Comparison of ENCODE assay signal across 34 mouse cellular contexts in the genomic region with DNA sequence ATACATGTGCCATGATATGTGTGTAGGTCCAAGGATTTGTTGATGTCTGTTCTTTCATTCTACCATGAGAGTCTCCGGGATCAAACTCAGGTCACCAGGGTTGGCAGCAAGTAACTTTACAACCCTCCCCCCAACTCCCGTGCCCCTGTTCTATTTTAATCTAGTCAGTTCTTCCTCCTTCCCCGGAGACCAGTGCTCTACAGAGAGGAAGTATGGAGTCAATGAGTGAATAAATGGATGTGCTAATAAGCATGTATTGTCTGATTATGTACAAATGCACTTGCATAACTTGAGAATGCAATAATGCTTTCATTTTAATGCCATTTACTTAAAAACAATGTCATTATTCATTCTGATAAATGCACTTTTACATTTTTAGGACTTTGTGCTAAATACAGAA.
"Had no signal": no experiment of that assay in that cellular context is flagged by ENCODE, and none has a peak within 500 bp of the region (broad histone marks: within the 10 kb centered on the region; RNA-seq: fewer than 3 reads in every experiment).

No protein-coding gene starts in this region.

- H3K9me3 ChIP-seq: limb, embryonic 10.5 days; limb, embryonic 12.5 days; limb, embryonic 13.5 days; limb, embryonic 15.5 days; liver, embryonic 12.5 days; liver, embryonic 13.5 days; liver, embryonic 15.5 days; lung, embryonic 15.5 days; midbrain, embryonic 10.5 days; midbrain, embryonic 12.5 days; midbrain, embryonic 13.5 days; midbrain, embryonic 15.5 days; neural tube, embryonic 12.5 days; neural tube, embryonic 13.5 days had no signal

- H3K4me1 ChIP-seq: limb, embryonic 10.5 days; limb, embryonic 12.5 days; limb, embryonic 13.5 days; limb, embryonic 15.5 days; lung, embryonic 15.5 days; midbrain, embryonic 10.5 days; midbrain, embryonic 12.5 days; midbrain, embryonic 13.5 days; midbrain, embryonic 15.5 days; neural tube, embryonic 12.5 days; neural tube, embryonic 13.5 days had no signal

- H3K4me2 ChIP-seq: limb, embryonic 12.5 days; limb, embryonic 13.5 days; limb, embryonic 15.5 days; liver, embryonic 11.5 days; liver, embryonic 12.5 days; liver, embryonic 13.5 days; liver, embryonic 15.5 days; lung, embryonic 14.5 days; lung, embryonic 15.5 days; midbrain, embryonic 11.5 days; midbrain, embryonic 12.5 days; midbrain, embryonic 13.5 days; midbrain, embryonic 15.5 days; neural tube, embryonic 12.5 days; neural tube, embryonic 13.5 days had no signal

- H3K27ac ChIP-seq: left cerebral cortex, adult 2 months; limb, embryonic 10.5 days; limb, embryonic 12.5 days; limb, embryonic 13.5 days; limb, embryonic 15.5 days; liver, embryonic 12.5 days; liver, embryonic 13.5 days; liver, embryonic 14.5 days; liver, embryonic 15.5 days; lung, embryonic 15.5 days; macrophage; midbrain, embryonic 10.5 days; midbrain, embryonic 12.5 days; midbrain, embryonic 13.5 days; midbrain, embryonic 15.5 days; neural tube, embryonic 12.5 days; neural tube, embryonic 13.5 days had no signal

- DNase-seq: left cerebral cortex, postnatal 4 days; liver; liver, embryonic 13.5 days; liver, postnatal 0 days; lung, adult 18-20 months; lung, adult 2 months; lung, embryonic 14.5 days; lung, postnatal 10 days; lung, postnatal 14 days; lung, postnatal 36 days; lung, postnatal 4 days; midbrain, embryonic 14.5 days had no signal

- H3K4me3 ChIP-seq: left cerebral cortex, adult 2 months; limb, embryonic 10.5 days; limb, embryonic 12.5 days; limb, embryonic 13.5 days; limb, embryonic 15.5 days; liver, embryonic 12.5 days; liver, embryonic 13.5 days; liver, embryonic 15.5 days; lung, embryonic 15.5 days; megakaryocyte, embryonic 14.5 days; midbrain, embryonic 10.5 days; midbrain, embryonic 12.5 days; midbrain, embryonic 13.5 days; midbrain, embryonic 15.5 days; myocyte; neural tube, embryonic 12.5 days; neural tube, embryonic 13.5 days had no signal

- H3K27me3 ChIP-seq: limb, embryonic 12.5 days; limb, embryonic 13.5 days; limb, embryonic 15.5 days; liver, embryonic 12.5 days; liver, embryonic 13.5 days; liver, embryonic 15.5 days; lung, embryonic 15.5 days; megakaryocyte, embryonic 14.5 days; midbrain, embryonic 12.5 days; midbrain, embryonic 13.5 days; midbrain, embryonic 15.5 days; neural tube, embryonic 12.5 days; neural tube, embryonic 13.5 days had no signal

- H3K36me3 ChIP-seq: limb, embryonic 10.5 days; limb, embryonic 12.5 days; limb, embryonic 13.5 days; limb, embryonic 15.5 days; liver, embryonic 12.5 days; liver, embryonic 13.5 days; liver, embryonic 15.5 days; lung, embryonic 15.5 days; midbrain, embryonic 10.5 days; midbrain, embryonic 12.5 days; midbrain, embryonic 13.5 days; midbrain, embryonic 15.5 days; neural tube, embryonic 12.5 days; neural tube, embryonic 13.5 days had no signal

- H3K9ac ChIP-seq: limb, embryonic 12.5 days; limb, embryonic 13.5 days; limb, embryonic 15.5 days; liver, embryonic 12.5 days; liver, embryonic 13.5 days; liver, embryonic 14.5 days; liver, embryonic 15.5 days; liver, postnatal 0 days; lung, embryonic 14.5 days; lung, embryonic 15.5 days; midbrain, embryonic 12.5 days; midbrain, embryonic 13.5 days; midbrain, embryonic 15.5 days; neural tube, embryonic 12.5 days; neural tube, embryonic 13.5 days had no signal

- ATAC-seq: liver, embryonic 12.5 days; liver, postnatal 0 days; lung, postnatal 0 days; midbrain, embryonic 13.5 days; midbrain, embryonic 15.5 days; midbrain, embryonic 16.5 days had no signal
